Mouse (Mus musculus): ENCODE results near the gene Gdpgp1.

Gdpgp1 gene

DNA sequence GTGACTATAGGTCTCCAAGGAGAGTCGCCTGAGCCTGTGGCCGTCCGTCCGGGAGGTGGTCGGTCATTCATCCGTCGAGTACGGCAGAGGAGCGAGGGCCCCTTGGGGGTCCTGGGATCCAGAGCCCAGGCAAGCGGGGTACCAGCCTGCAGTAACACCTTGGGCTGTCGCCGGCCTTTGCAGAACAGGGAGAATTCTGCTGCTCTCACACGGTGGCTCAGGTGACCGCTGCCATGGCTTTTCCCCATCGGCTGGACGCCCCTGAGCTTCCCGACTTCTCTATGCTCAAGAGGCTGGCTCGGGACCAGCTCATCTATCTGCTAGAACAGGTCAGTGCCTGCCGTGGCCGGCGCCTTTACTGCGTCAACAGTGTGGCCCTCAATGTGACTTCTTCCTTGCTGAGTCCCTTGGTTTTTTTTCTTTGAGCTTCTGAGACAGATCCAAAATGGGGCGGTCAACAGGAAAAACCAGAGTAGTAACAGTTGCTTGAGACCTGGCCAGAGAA is 37.1 kb downstream of the Gdpgp1 start:
- DNase-seq (ENCODE audit: extremely low read depth, insufficient read length, low spot score), result no peak

DNA sequence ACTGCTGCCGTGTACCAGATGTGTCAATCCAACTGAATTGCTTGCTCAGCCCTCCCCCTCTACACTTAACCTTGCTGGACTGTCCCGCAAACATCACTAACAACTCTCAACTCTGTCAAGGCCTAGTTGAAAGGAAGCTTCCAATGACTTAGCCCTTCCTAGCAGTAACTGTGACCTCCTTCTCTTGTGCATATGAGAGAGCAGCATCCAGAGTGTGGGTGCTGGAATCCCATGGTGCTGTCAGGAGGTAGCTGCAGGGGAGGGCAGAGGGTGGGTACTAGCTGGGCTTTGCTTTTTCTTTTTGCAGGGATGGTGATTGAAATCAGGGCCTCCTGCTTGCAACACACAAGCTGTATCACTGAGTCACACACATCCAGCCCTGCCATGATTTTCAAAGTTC is 40.8 kb downstream of the Gdpgp1 start:
- no peak for DNase-seq (ENCODE audit: extremely low read depth, insufficient read length, low spot score)

- DNase-seq (ENCODE audit: extremely low read depth, insufficient read length, low spot score), result no peak
Measured at GRCm38 (mm10) chr7:80276374-80276773, 43.7 kb downstream of the Gdpgp1 start.

DNA sequence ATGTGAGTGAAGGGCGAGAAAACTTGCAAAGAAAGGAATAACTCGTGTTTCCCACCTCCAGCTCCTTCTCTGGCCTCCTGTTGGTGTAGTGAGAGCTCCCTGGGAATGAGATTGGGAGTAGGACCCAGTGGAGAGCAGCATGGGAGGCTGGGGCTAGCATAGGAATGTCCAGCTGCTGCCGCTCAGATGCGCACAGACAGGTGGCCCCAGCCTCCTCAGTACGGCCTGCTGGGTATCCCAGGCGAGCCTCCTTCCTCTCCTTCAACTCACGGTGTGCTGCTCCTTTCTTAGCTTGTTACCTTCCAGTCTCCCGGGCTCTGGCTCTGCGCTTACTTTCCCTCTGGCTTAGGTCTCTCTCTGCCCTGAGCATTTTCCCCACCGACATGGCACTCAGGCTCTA is 47.4 kb downstream of the Gdpgp1 start:
- DNase-seq (ENCODE audit: extremely low read depth, insufficient read length, low spot score), result no peak

- no peak for DNase-seq (ENCODE audit: extremely low read depth, insufficient read length, low spot score)
Measured at GRCm38 (mm10) chr7:80280998-80281397, 48.3 kb downstream of the Gdpgp1 start.

DNA sequence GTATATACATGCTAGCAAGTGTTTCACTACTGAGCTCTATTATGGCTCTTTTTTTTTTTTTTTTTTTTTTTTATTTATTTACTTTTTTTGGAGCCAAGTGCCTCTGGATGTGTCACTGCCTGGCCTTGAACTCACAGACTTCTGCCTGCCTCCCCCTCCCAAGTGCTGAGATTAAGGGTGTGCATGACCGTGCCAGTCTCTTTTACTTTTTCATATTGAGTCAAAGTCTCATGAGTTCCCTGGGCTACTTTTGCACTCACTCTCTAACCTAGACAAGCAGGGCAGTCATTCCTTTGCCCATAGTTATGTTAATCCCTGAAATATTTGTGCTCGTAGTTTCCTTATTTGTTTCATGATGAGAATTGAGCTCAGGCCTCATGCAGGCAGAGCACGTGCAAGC is 49.0 kb downstream of the Gdpgp1 start:
- DNase-seq (ENCODE audit: extremely low read depth, insufficient read length, low spot score), result no peak

- DNase-seq (ENCODE audit: extremely low read depth, insufficient read length, low spot score), result no peak
Measured at GRCm38 (mm10) chr7:80283226-80283918, 50.7 kb downstream of the Gdpgp1 start.

DNA sequence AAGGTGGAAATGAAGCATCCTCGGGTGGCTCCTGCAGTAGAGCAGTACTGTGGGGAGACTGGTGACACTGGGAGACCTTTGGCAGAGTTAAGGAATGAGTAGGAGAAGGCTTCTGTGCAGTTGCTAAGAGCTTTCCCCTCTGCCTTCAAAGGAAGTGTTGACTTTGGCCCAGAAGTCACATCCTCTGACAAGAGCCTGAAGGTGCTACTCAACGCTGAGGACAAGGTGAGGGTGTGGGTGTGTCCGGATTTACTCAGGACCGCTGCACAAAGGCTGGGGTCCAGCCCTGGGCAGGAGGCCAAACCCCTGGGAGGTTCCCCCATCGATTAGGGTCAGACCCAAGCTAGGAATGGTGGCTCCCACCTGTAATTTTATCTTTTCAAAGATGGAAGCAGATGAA is 51.7 kb downstream of the Gdpgp1 start:
- DNase-seq (ENCODE audit: extremely low read depth, insufficient read length, low spot score), result no peak

- DNase-seq (ENCODE audit: extremely low read depth, insufficient read length, low spot score), result no peak
Measured at GRCm38 (mm10) chr7:80285725-80286124, 53.1 kb downstream of the Gdpgp1 start.

DNA sequence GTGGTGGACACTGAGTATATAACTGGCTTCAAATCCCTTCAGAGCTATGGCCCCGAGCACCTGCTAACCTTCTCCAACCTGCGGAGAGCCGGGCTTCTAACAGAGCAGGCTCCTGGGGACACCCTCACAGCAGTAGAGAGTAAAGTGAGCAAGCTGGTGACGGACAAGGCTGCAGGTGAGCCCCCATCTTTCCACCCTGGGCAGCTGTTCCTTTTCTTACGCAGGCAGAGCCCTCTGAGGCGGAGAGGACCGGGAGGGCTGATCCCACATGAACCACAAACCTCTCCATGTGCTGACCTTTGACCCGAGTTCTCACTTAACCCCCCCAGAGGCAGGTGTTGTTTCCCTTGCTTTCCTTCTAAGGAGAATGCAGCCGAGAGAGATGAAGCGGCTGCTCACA is 55.1 kb downstream of the Gdpgp1 start:
- no peak for DNase-seq (ENCODE audit: extremely low read depth, insufficient read length, low spot score)
